Mouse (Mus musculus): Measurements from ENCODE around the gene Mdm2. TPM values are rescaled to one million over a fixed set of nuclear protein-coding genes. Genes with fewer than 3 reads are reported as not detected.

Mdm2 gene
- polyA plus RNA-seq, 1 experiment from 2014 or later: 46.0 TPM

DNA sequence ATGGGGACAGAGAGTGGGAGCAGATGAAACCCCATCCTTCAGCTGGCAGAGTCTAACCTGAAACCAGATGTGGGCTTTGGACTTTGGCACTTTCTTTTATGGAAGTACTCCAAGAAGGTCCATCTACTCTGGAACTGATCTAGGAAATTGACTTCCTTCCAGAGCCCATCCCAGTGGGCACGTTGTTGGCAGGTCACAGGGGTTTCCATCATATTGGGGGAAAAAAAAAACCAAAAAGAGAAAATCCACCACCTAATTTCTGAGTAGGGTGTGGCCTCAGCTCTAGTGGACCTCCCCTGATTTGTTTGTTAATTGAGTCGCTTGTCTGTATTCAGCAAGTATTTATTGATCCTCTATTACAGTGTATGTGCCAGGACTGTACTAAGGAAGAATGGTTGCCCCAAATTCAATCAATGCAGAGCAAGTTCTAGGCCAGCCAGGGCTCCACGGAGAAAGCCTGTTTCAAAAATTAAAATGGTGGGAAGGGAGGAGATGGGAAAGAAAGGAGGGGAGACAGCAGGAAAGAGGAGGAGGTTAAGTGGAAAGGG, 55.9 kb downstream of the Mdm2 start:
- H3K9me3 ChIP-seq (ENCODE audit: low read length): no peaks in the 10 kb centered on the region
- H3K4me3 ChIP-seq (ENCODE audit: low read length): no peak overlapping the region
- H3K9ac ChIP-seq (replicated peaks; ENCODE audit: low read length): no peak overlapping the region
- H3K4me2 ChIP-seq (replicated peaks; ENCODE audit: low read depth, low read length): no peak overlapping the region
- H3K4me1 ChIP-seq (ENCODE audit: insufficient read depth, low read length): peaks cover 6% of the 10 kb centered on the region; the same call in 1 of the 2 replicates
- WGBS: 80% methylated on average over 3 of the region's 3 CpGs
- no peaks in the 10 kb centered on the region for H3K36me3 ChIP-seq (ENCODE audit: insufficient read depth, low read length)
- no peak overlapping the region for H3K27ac ChIP-seq (ENCODE audit: low read length)
- H3K27me3 ChIP-seq (ENCODE audit: insufficient read depth, low read length): no peaks in the 10 kb centered on the region
- ATAC-seq (ENCODE audit: low FRiP score, low TSS enrichment): no peak

- Histone ChIP-seq H3K4me2 (replicated peaks; ENCODE audit: low read depth, low read length) (no peak overlapping the region), H3K9ac (replicated peaks; ENCODE audit: low read length) (no peak overlapping the region), H3K9me3 (ENCODE audit: low read length) (no peaks in the 10 kb centered on the region), H3K27me3 (ENCODE audit: insufficient read depth, low read length) (no peaks in the 10 kb centered on the region), H3K27ac (ENCODE audit: low read length) (no peak overlapping the region), H3K4me3 (ENCODE audit: low read length) (no peak overlapping the region), H3K4me1 (ENCODE audit: insufficient read depth, low read length) (peaks cover 6% of the 10 kb centered on the region; the same call in 1 of the 2 replicates), H3K36me3 (ENCODE audit: insufficient read depth, low read length) (no peaks in the 10 kb centered on the region)
- no peak for ATAC-seq (ENCODE audit: low FRiP score, low TSS enrichment)
- 88% methylated on average over 7 of the region's 7 CpGs for WGBS
Measured at GRCm38 (mm10) chr10:117653779-117654173, 56.8 kb downstream of the Mdm2 start.

DNA sequence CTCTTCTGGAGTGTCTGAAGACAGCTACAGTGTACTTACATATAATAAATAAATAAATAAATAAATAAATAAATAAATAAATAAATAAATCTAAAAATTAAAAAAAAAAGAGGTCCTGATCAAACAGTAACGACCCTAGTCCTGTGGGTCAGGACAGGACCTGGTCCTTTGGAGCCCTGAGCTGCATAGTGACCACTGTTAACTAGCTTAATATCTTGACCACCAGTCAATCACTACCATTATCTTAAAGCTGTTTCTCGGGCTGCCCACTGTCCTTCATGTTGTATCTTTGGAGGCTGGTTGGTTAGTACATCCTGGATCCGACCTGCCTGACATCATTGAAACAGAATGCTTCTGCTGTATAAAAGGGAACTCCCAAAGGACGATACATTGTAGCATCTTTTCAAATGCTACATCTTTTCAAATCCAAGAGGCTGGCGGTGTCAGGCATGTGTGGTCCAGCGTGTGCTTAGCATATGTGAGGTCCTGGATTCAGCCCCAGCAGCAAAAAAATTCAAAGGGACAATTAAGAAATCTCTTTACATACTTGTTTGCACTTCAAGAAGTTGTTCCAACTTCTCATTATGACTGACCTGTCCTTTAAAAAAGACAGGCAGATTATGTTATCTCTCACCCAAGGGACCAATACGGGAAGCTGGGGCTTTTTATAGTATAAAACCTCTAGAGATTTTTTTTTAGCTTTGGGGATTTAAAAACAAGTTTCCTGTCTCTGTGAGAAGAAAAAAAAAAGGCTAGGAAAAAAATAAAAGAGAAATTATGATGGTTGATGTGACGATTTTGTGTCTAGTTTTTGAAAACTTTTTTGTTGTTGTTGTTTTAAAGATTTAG, 57.4 kb downstream of the Mdm2 start:
- WGBS: 86% methylated on average over 8 of the region's 8 CpGs
- Histone ChIP-seq H3K4me2 (replicated peaks; ENCODE audit: low read depth, low read length) (no peak overlapping the region), H3K27ac (ENCODE audit: low read length) (no peak overlapping the region), H3K4me3 (ENCODE audit: low read length) (no peak overlapping the region), H3K36me3 (ENCODE audit: insufficient read depth, low read length) (no peaks in the 10 kb centered on the region), H3K9me3 (ENCODE audit: low read length) (no peaks in the 10 kb centered on the region), H3K27me3 (ENCODE audit: insufficient read depth, low read length) (no peaks in the 10 kb centered on the region), H3K9ac (replicated peaks; ENCODE audit: low read length) (no peak overlapping the region), H3K4me1 (ENCODE audit: insufficient read depth, low read length) (peaks cover 6% of the 10 kb centered on the region; the same call in 1 of the 2 replicates)
- ATAC-seq (ENCODE audit: low FRiP score, low TSS enrichment): no peak

- H3K9ac ChIP-seq (replicated peaks; ENCODE audit: low read length): no peak overlapping the region
- H3K9me3 ChIP-seq (ENCODE audit: low read length): no peaks in the 10 kb centered on the region
- no peak overlapping the region for H3K27ac ChIP-seq (ENCODE audit: low read length)
- WGBS: 91% methylated on average over 4 of the region's 4 CpGs
- H3K4me3 ChIP-seq (ENCODE audit: low read length): no peak overlapping the region
- H3K36me3 ChIP-seq (ENCODE audit: insufficient read depth, low read length): no peaks in the 10 kb centered on the region
- ATAC-seq (ENCODE audit: low FRiP score, low TSS enrichment): no peak
- H3K27me3 ChIP-seq (ENCODE audit: insufficient read depth, low read length): no peaks in the 10 kb centered on the region
- H3K4me2 ChIP-seq (replicated peaks; ENCODE audit: low read depth, low read length): no peak overlapping the region
- peaks cover 9% of the 10 kb centered on the region; the same call in 1 of the 2 replicates for H3K4me1 ChIP-seq (ENCODE audit: insufficient read depth, low read length)
Measured at GRCm38 (mm10) chr10:117652378-117652774, 58.2 kb downstream of the Mdm2 start.

GRCm38 (mm10) chr10:117651587-117652377, 58.8 kb downstream of the Mdm2 start:
- no peaks in the 10 kb centered on the region for H3K27me3 ChIP-seq (ENCODE audit: insufficient read depth, low read length)
- 72% methylated on average over 10 of the region's 10 CpGs for WGBS
- H3K9ac ChIP-seq (replicated peaks; ENCODE audit: low read length): no peak overlapping the region
- H3K36me3 ChIP-seq (ENCODE audit: insufficient read depth, low read length): no peaks in the 10 kb centered on the region
- no peak for ATAC-seq (ENCODE audit: low FRiP score, low TSS enrichment)
- no peaks in the 10 kb centered on the region for H3K9me3 ChIP-seq (ENCODE audit: low read length)
- H3K27ac ChIP-seq (ENCODE audit: low read length): no peak overlapping the region
- H3K4me2 ChIP-seq (replicated peaks; ENCODE audit: low read depth, low read length): no peak overlapping the region
- H3K4me1 ChIP-seq (ENCODE audit: insufficient read depth, low read length): peaks cover 15% of the 10 kb centered on the region; the same call in 1 of the 2 replicates
- no peak overlapping the region for H3K4me3 ChIP-seq (ENCODE audit: low read length)

GRCm38 (mm10) chr10:117650725-117651124, 59.8 kb downstream of the Mdm2 start:
- H3K36me3 ChIP-seq (ENCODE audit: insufficient read depth, low read length): no peaks in the 10 kb centered on the region
- 86% methylated on average over 7 of the region's 7 CpGs for WGBS
- no peak overlapping the region for H3K9ac ChIP-seq (replicated peaks; ENCODE audit: low read length)
- no peaks in the 10 kb centered on the region for H3K27me3 ChIP-seq (ENCODE audit: insufficient read depth, low read length)
- H3K4me2 ChIP-seq (replicated peaks; ENCODE audit: low read depth, low read length): no peak overlapping the region
- H3K27ac ChIP-seq (ENCODE audit: low read length): no peak overlapping the region
- H3K4me1 ChIP-seq (ENCODE audit: insufficient read depth, low read length): peaks cover 12% of the 10 kb centered on the region; the same call in 1 of the 2 replicates
- no peak for ATAC-seq (ENCODE audit: low FRiP score, low TSS enrichment)
- no peaks in the 10 kb centered on the region for H3K9me3 ChIP-seq (ENCODE audit: low read length)
- H3K4me3 ChIP-seq (ENCODE audit: low read length): no peak overlapping the region

- Histone ChIP-seq H3K27ac (ENCODE audit: low read length) (no peak overlapping the region), H3K9me3 (ENCODE audit: low read length) (no peaks in the 10 kb centered on the region), H3K4me2 (replicated peaks; ENCODE audit: low read depth, low read length) (no peak overlapping the region), H3K27me3 (ENCODE audit: insufficient read depth, low read length) (no peaks in the 10 kb centered on the region), H3K4me1 (ENCODE audit: insufficient read depth, low read length) (peaks cover 14% of the 10 kb centered on the region; the same call in 1 of the 2 replicates), H3K9ac (replicated peaks; ENCODE audit: low read length) (no peak overlapping the region), H3K4me3 (ENCODE audit: low read length) (no peak overlapping the region), H3K36me3 (ENCODE audit: insufficient read depth, low read length) (no peaks in the 10 kb centered on the region)
- 88% methylated on average over 12 of the region's 12 CpGs for WGBS
- ATAC-seq (ENCODE audit: low FRiP score, low TSS enrichment): no peak
Measured at GRCm38 (mm10) chr10:117650042-117650655, 60.4 kb downstream of the Mdm2 start.

GRCm38 (mm10) chr10:117649292-117650041, 61.1 kb downstream of the Mdm2 start:
- no peaks in the 10 kb centered on the region for H3K27me3 ChIP-seq (ENCODE audit: insufficient read depth, low read length)
- ATAC-seq (ENCODE audit: low FRiP score, low TSS enrichment): no peak
- WGBS: 88% methylated on average over 11 of the region's 11 CpGs

GRCm38 (mm10) chr10:117648643-117649042, 61.9 kb downstream of the Mdm2 start:
- 84% methylated on average over 3 of the region's 3 CpGs for WGBS
- H3K9me3 ChIP-seq (ENCODE audit: low read length): no peaks in the 10 kb centered on the region
- no peak overlapping the region for H3K27ac ChIP-seq (ENCODE audit: low read length)
- ATAC-seq (ENCODE audit: low FRiP score, low TSS enrichment): no peak
- no peaks in the 10 kb centered on the region for H3K36me3 ChIP-seq (ENCODE audit: insufficient read depth, low read length)
- peaks cover 18% of the 10 kb centered on the region; the same call in 1 of the 2 replicates for H3K4me1 ChIP-seq (ENCODE audit: insufficient read depth, low read length)
- H3K9ac ChIP-seq (replicated peaks; ENCODE audit: low read length): no peak overlapping the region
- no peak overlapping the region for H3K4me2 ChIP-seq (replicated peaks; ENCODE audit: low read depth, low read length)
- H3K27me3 ChIP-seq (ENCODE audit: insufficient read depth, low read length): no peaks in the 10 kb centered on the region
- H3K4me3 ChIP-seq (ENCODE audit: low read length): no peak overlapping the region

More at GRCm38 (mm10) chr10:117649292-117650041, 61.1 kb downstream of the Mdm2 start:
- Histone ChIP-seq H3K9ac (replicated peaks; ENCODE audit: low read length) (no peak overlapping the region), H3K27ac (ENCODE audit: low read length) (no peak overlapping the region), H3K4me1 (ENCODE audit: insufficient read depth, low read length) (peaks cover 14% of the 10 kb centered on the region; the same call in 1 of the 2 replicates), H3K9me3 (ENCODE audit: low read length) (no peaks in the 10 kb centered on the region), H3K4me3 (ENCODE audit: low read length) (no peak overlapping the region), H3K4me2 (replicated peaks; ENCODE audit: low read depth, low read length) (no peak overlapping the region), H3K36me3 (ENCODE audit: insufficient read depth, low read length) (no peaks in the 10 kb centered on the region)
